In the genomic region with DNA sequence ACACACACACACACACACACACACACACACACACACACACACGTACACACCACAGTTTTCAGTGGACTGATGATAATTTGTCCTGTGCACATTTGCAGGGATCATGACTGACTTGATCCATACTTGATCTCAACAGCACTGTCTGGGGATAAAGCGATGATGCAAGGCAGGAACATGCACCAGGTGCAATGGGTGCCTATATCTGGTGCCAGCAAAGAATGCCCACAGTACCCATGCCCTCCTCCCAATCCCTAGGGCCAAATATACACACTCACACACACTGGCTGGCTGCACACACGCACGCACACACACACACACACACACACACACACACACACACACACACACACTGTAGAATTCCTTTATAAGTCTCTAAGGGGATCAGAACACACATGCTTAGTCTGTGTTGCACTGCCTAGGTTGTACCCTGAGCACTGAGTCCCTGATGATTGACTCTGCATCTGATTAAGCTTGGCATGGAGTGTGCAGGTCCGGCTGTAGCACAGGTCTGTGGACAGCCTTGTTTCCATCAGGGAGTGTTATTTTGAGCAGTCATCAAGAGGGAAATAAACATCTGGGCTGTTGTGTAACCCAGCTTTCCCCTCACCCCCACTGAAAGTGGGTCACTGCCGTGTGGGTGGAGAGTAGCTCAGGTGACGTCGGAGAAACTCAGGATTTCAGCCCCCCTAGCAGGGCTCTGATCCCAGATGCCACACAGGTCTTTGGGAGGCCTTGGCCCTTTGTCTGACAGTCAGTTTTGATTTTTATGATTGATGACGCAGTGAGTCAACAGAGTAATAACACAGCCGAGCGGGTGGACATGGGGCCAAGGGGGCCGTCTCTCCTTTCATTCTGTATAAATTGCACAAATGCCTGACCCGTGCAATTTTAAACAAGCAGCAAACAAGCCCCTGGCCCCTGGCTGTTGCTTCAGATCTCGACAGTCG, we compare ENCODE assay signal across 9 mouse cellular contexts.
A peak's percentile ranks its signal among the peaks of the same experiment; 100 is the strongest.
DNase-seq lines count a peak whose midpoint lies in the region; ATAC-seq and TF ChIP-seq lines count a peak whose summit lies in the region.
"Had no signal": no experiment of that assay in that cellular context is flagged by ENCODE, and none has a peak within 500 bp of the region (broad histone marks: within the 10 kb centered on the region; RNA-seq: fewer than 3 reads in every experiment).

No protein-coding gene starts in this region.

- 55% methylated on average over 15 of the region's 15 CpGs for WGBS in midbrain, postnatal 0 days

- no peak overlapping the region for H3K4me2 ChIP-seq in midbrain, postnatal 0 days (ENCODE audit: low read depth, low read length, poor library complexity, severe bottlenecking)
- H3K4me2 ChIP-seq: forebrain, embryonic 12.5 days had no signal

- H3K9me3 ChIP-seq in midbrain, postnatal 0 days (ENCODE audit: low read length): no peaks in the 10 kb centered on the region
- H3K9me3 ChIP-seq: forebrain, embryonic 12.5 days had no signal

- H3K27me3 ChIP-seq in midbrain, postnatal 0 days (ENCODE audit: insufficient read depth, low read length): no peaks in the 10 kb centered on the region

- no peak overlapping the region for H3K27ac ChIP-seq in gastrocnemius, adult 2 months
- H3K27ac ChIP-seq in midbrain, postnatal 0 days (ENCODE audit: low read depth, low read length): no peak overlapping the region
- H3K27ac ChIP-seq: forebrain, embryonic 12.5 days had no signal

- intact Hi-C loops in gastrocnemius, adult 2 months (cut with DNase I): no loop called here

- no peaks in the 10 kb centered on the region for H3K36me3 ChIP-seq in midbrain, postnatal 0 days (ENCODE audit: insufficient read depth, low read length)
- H3K36me3 ChIP-seq: forebrain, embryonic 12.5 days had no signal

- peak; percentile 23 for DNase-seq in gastrocnemius, adult 2 months
- DNase-seq in gastrocnemius, postnatal 10 days: no peak
- DNase-seq in adrenal gland, postnatal 4 days (ENCODE audit: low spot score in 2 of 2): peak; percentile 19 to 36
- peak; percentile 45 for DNase-seq in kidney, adult 9 months
- no peak for DNase-seq in midbrain, postnatal 0 days (ENCODE audit: low spot score)
- DNase-seq in urinary bladder, adult 2 months (ENCODE audit: low spot score): no peak
- DNase-seq in urinary bladder, postnatal 4 days (ENCODE audit: low spot score in 2 of 2): no peak

- no peaks in the 10 kb centered on the region for H3K4me1 ChIP-seq in midbrain, postnatal 0 days (ENCODE audit: insufficient read depth, low read length)

- peak overlapping the region; percentile 51 for H3K4me3 ChIP-seq in gastrocnemius, adult 2 months
- no peak overlapping the region for H3K4me3 ChIP-seq in midbrain, postnatal 0 days (ENCODE audit: low read depth, low read length)
- H3K4me3 ChIP-seq: forebrain, embryonic 12.5 days had no signal

- no peak overlapping the region for H3K9ac ChIP-seq in midbrain, postnatal 0 days (replicated peaks; ENCODE audit: low read length, poor library complexity, severe bottlenecking)
- H3K9ac ChIP-seq: forebrain, embryonic 12.5 days had no signal

- peak; percentile 38; the same call in 1 of the 2 replicates for ATAC-seq in midbrain, postnatal 0 days (ENCODE audit: low FRiP score)
- no peak for ATAC-seq in inflammation-experienced regulatory T-cells, adult 6 months

- no peak for TF ChIP-seq CTCF in gastrocnemius, adult 2 months (IDR thresholded peaks at IDR 0.05)
- TF ChIP-seq CTCF in midbrain, postnatal 0 days (IDR thresholded peaks at IDR 0.05): no peak

Comparison
In these comparisons a context has a peak if more than half of its experiments do, and no peak if none do; other contexts are left out.
1. DNase-seq: peak in gastrocnemius, adult 2 months (single experiment), adrenal gland, postnatal 4 days (2 of 2) and kidney, adult 9 months (single experiment); none in gastrocnemius, postnatal 10 days (single experiment), midbrain, postnatal 0 days (single experiment), urinary bladder, adult 2 months (single experiment) and urinary bladder, postnatal 4 days (0 of 2).